Mouse (Mus musculus): ENCODE measurements at regions not wholly inside any gene's neighbourhood (a gene's known extent, or its start where the extent isn't known, plus 50 kb on each side); places are given as distances from the start of the nearest gene placed in this dataset.
"Not testable (repeated sequence)": the region's sequence is repeated elsewhere in the genome, so short reads cannot be mapped to it uniquely, and the experiment has no call there.

GRCm38 (mm10) chr17:91466822-91467221 is 374.0 kb upstream of the Nrxn1 start:
- Histone ChIP-seq H3K4me1 (ENCODE audit: control insufficient read depth in 2 of 2, insufficient read depth in 2 of 2, low read length in 2 of 2, poor library complexity in 1 of 2) (no peaks in the 10 kb centered on the region), H3K4me3 (ENCODE audit: insufficient read depth in 1 of 2, low read depth in 1 of 2, low read length in 2 of 2, poor library complexity in 1 of 2, severe bottlenecking in 1 of 2) (no peak overlapping the region), H3K27ac (ENCODE audit: insufficient read depth, low read depth, low read length, poor library complexity, severe bottlenecking) (no peak overlapping the region), H3K9me3 (ENCODE audit: control insufficient read depth, insufficient read depth, low read depth, low read length) (no peaks in the 10 kb centered on the region), H3K36me3 (ENCODE audit: control insufficient read depth, insufficient read depth, low read length, poor library complexity, severe bottlenecking) (no peaks in the 10 kb centered on the region), H3K9ac (ENCODE audit: insufficient read depth, low read depth, low read length, poor library complexity, severe bottlenecking) (no peak overlapping the region)
- TF ChIP-seq MAFK (IDR thresholded peaks at IDR 0.05; ENCODE audit: insufficient read depth, low read depth, low read length) = no peak
- no peak for TF ChIP-seq ZNF384 (IDR thresholded peaks at IDR 0.05; ENCODE audit: low read depth, low read length)
- TF ChIP-seq HCFC1 (IDR thresholded peaks at IDR 0.05; ENCODE audit: borderline replicate concordance, insufficient read depth, low read length) = no peak
- no peak for TF ChIP-seq CHD2 (IDR thresholded peaks at IDR 0.05; ENCODE audit: low read depth, low read length)
- no peak for TF ChIP-seq ZC3H11A (IDR thresholded peaks at IDR 0.05; ENCODE audit: borderline replicate concordance, low read depth, low read length)
- in situ Hi-C loops (cut with MboI; ENCODE audit: low sequenced_read_pairs in 2 of 2, unreplicated experiment in 2 of 2) = no loop called here
- no peak for DNase-seq (ENCODE audit: low read depth, low spot score)

GRCm38 (mm10) chr17:91451711-91452110 is 358.8 kb upstream of the Nrxn1 start:
- Histone ChIP-seq H3K9me3 (ENCODE audit: control insufficient read depth, insufficient read depth, low read depth, low read length) (no peaks in the 10 kb centered on the region), H3K9ac (ENCODE audit: insufficient read depth, low read depth, low read length, poor library complexity, severe bottlenecking) (no peak overlapping the region), H3K4me3 (ENCODE audit: insufficient read depth in 1 of 2, low read depth in 1 of 2, low read length in 2 of 2, poor library complexity in 1 of 2, severe bottlenecking in 1 of 2) (no peak overlapping the region), H3K36me3 (ENCODE audit: control insufficient read depth, insufficient read depth, low read length, poor library complexity, severe bottlenecking) (no peaks in the 10 kb centered on the region), H3K27ac (ENCODE audit: insufficient read depth, low read depth, low read length, poor library complexity, severe bottlenecking) (no peak overlapping the region), H3K4me1 (ENCODE audit: control insufficient read depth in 2 of 2, insufficient read depth in 2 of 2, low read length in 2 of 2, poor library complexity in 1 of 2) (no peaks in the 10 kb centered on the region)
- in situ Hi-C loops (cut with MboI; ENCODE audit: low sequenced_read_pairs in 2 of 2, unreplicated experiment in 2 of 2) = no loop called here
- no peak for TF ChIP-seq ZC3H11A (IDR thresholded peaks at IDR 0.05; ENCODE audit: borderline replicate concordance, low read depth, low read length)
- no peak for TF ChIP-seq ZNF384 (IDR thresholded peaks at IDR 0.05; ENCODE audit: low read depth, low read length)
- TF ChIP-seq CHD2 (IDR thresholded peaks at IDR 0.05; ENCODE audit: low read depth, low read length) = no peak
- no peak for TF ChIP-seq MAFK (IDR thresholded peaks at IDR 0.05; ENCODE audit: insufficient read depth, low read depth, low read length)
- no peak for DNase-seq (ENCODE audit: low read depth, low spot score)

GRCm38 (mm10) chr17:91431780-91432720 is 339.2 kb upstream of the Nrxn1 start:
- in situ Hi-C loops (cut with MboI; ENCODE audit: low sequenced_read_pairs in 2 of 2, unreplicated experiment in 2 of 2); H3K9me3 ChIP-seq (ENCODE audit: control insufficient read depth, insufficient read depth, low read depth, low read length): not testable (repeated sequence)
- H3K27ac ChIP-seq (ENCODE audit: insufficient read depth, low read depth, low read length, poor library complexity, severe bottlenecking) = peak overlapping the region; percentile 68

GRCm38 (mm10) chr17:91430351-91430750 is 337.5 kb upstream of the Nrxn1 start:
- Histone ChIP-seq H3K27ac (ENCODE audit: insufficient read depth, low read depth, low read length, poor library complexity, severe bottlenecking) (no peak overlapping the region), H3K9me3 (ENCODE audit: control insufficient read depth, insufficient read depth, low read depth, low read length) (0 out of 2 replicates have a peak, but pooled peaks cover 2% of the 10 kb centered on the region), H3K4me1 (ENCODE audit: control insufficient read depth in 2 of 2, insufficient read depth in 2 of 2, low read length in 2 of 2, poor library complexity in 1 of 2) (no peaks in the 10 kb centered on the region), H3K9ac (ENCODE audit: insufficient read depth, low read depth, low read length, poor library complexity, severe bottlenecking) (no peak overlapping the region), H3K36me3 (ENCODE audit: control insufficient read depth, insufficient read depth, low read length, poor library complexity, severe bottlenecking) (no peaks in the 10 kb centered on the region), H3K4me3 (ENCODE audit: insufficient read depth in 1 of 2, low read depth in 1 of 2, low read length in 2 of 2, poor library complexity in 1 of 2, severe bottlenecking in 1 of 2) (no peak overlapping the region)
- DNase-seq (ENCODE audit: low read depth, low spot score) = no peak
- TF ChIP-seq MAFK (IDR thresholded peaks at IDR 0.05; ENCODE audit: insufficient read depth, low read depth, low read length) (no peak), ZC3H11A (IDR thresholded peaks at IDR 0.05; ENCODE audit: borderline replicate concordance, low read depth, low read length) (no peak), ZNF384 (IDR thresholded peaks at IDR 0.05; ENCODE audit: low read depth, low read length) (no peak)
- in situ Hi-C loops (cut with MboI; ENCODE audit: low sequenced_read_pairs in 2 of 2, unreplicated experiment in 2 of 2) = no loop called here

More at GRCm38 (mm10) chr17:91431780-91432720, 339.2 kb upstream of the Nrxn1 start:
- H3K36me3 ChIP-seq (ENCODE audit: control insufficient read depth, insufficient read depth, low read length, poor library complexity, severe bottlenecking); H3K9ac ChIP-seq (ENCODE audit: insufficient read depth, low read depth, low read length, poor library complexity, severe bottlenecking); H3K4me1 ChIP-seq (ENCODE audit: control insufficient read depth in 2 of 2, insufficient read depth in 2 of 2, low read length in 2 of 2, poor library complexity in 1 of 2); H3K4me3 ChIP-seq (ENCODE audit: insufficient read depth in 1 of 2, low read depth in 1 of 2, low read length in 2 of 2, poor library complexity in 1 of 2, severe bottlenecking in 1 of 2): not testable (repeated sequence)
- DNase-seq (ENCODE audit: low read depth, low spot score) = peak; percentile 11

GRCm38 (mm10) chr17:91425120-91425519 is 332.2 kb upstream of the Nrxn1 start:
- TF ChIP-seq MAFK (IDR thresholded peaks at IDR 0.05; ENCODE audit: insufficient read depth, low read depth, low read length) = no peak
- no peak for TF ChIP-seq HCFC1 (IDR thresholded peaks at IDR 0.05; ENCODE audit: borderline replicate concordance, insufficient read depth, low read length)
- no peak for TF ChIP-seq CHD2 (IDR thresholded peaks at IDR 0.05; ENCODE audit: low read depth, low read length)
- TF ChIP-seq ZNF384 (IDR thresholded peaks at IDR 0.05; ENCODE audit: low read depth, low read length) = no peak
- no peak for TF ChIP-seq ZC3H11A (IDR thresholded peaks at IDR 0.05; ENCODE audit: borderline replicate concordance, low read depth, low read length)
- H3K9me3 ChIP-seq (ENCODE audit: control insufficient read depth, insufficient read depth, low read depth, low read length) = no peaks in the 10 kb centered on the region
- no peak overlapping the region for H3K9ac ChIP-seq (ENCODE audit: insufficient read depth, low read depth, low read length, poor library complexity, severe bottlenecking)
- H3K4me1 ChIP-seq (ENCODE audit: control insufficient read depth in 2 of 2, insufficient read depth in 2 of 2, low read length in 2 of 2, poor library complexity in 1 of 2) = no peaks in the 10 kb centered on the region
- no peak overlapping the region for H3K27ac ChIP-seq (ENCODE audit: insufficient read depth, low read depth, low read length, poor library complexity, severe bottlenecking)
- no peak for DNase-seq (ENCODE audit: low read depth, low spot score)
- no peak overlapping the region for H3K4me3 ChIP-seq (ENCODE audit: insufficient read depth in 1 of 2, low read depth in 1 of 2, low read length in 2 of 2, poor library complexity in 1 of 2, severe bottlenecking in 1 of 2)
- H3K36me3 ChIP-seq (ENCODE audit: control insufficient read depth, insufficient read depth, low read length, poor library complexity, severe bottlenecking) = no peaks in the 10 kb centered on the region
- in situ Hi-C loops (cut with MboI; ENCODE audit: low sequenced_read_pairs in 2 of 2, unreplicated experiment in 2 of 2) = no loop called here
